Mouse (Mus musculus) brain, embryonic 14.5 days (tissue): ENCODE measurements around the gene Mbd5.

Experiments used
- CTCF ChIP-seq: fragments of 200-500 bp; IDR thresholded peaks from 2 replicates; pipeline ENCODE4 v1.5.1; 2012; ENCODE audit warnings: inconsistent platforms, mild to moderate bottlenecking, moderate library complexity, borderline replicate concordance; ENCODE audit not compliant: insufficient read depth, insufficient read length; ENCODE audit errors: extremely low read depth
- POLR2A ChIP-seq: fragments of 200-500 bp; IDR thresholded peaks from 2 replicates; pipeline ENCODE4 v1.6.1; 2012; ENCODE audit warnings: mild to moderate bottlenecking, inconsistent platforms, borderline replicate concordance; ENCODE audit not compliant: poor library complexity, insufficient read depth, insufficient read length, severe bottlenecking; ENCODE audit errors: extremely low read depth

- TF ChIP-seq CTCF = no peak
- no peak for TF ChIP-seq POLR2A
Observed at GRCm38 (mm10) chr2:49272295-49272967, 323.1 kb downstream of the Mbd5 start.
